Mouse (Mus musculus) embryo, embryonic 11.5 days (tissue): Measurements from ENCODE around the gene Cmtm2b.

Experiments
- DNase-seq: peaks from one replicate; pipeline ENCODE4 v3.0.0-alpha.2; 2012; ENCODE audit warnings: low read depth, low spot score

Gene Cmtm2b

DNA sequence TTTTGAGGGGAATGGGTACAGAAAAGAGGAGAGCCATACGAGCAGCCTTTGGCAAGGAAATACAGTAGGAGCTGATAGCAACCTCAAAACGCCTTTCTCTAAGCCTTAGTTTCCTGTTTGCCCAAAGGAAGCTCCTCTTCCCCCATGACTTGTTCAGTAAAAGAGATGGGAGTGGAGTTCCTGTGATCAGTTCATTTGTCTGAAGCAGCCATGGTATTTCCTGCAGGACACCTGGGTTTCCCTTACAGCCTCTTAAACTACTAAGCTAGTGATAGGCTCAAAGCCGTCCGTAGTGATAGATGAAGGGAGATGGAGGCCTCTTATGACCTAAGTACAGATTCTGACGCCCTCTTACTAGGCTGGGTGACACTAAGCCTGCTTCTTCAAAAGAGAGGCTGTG is 20.4 kb downstream of the Cmtm2b start:
- no peak for DNase-seq

DNA sequence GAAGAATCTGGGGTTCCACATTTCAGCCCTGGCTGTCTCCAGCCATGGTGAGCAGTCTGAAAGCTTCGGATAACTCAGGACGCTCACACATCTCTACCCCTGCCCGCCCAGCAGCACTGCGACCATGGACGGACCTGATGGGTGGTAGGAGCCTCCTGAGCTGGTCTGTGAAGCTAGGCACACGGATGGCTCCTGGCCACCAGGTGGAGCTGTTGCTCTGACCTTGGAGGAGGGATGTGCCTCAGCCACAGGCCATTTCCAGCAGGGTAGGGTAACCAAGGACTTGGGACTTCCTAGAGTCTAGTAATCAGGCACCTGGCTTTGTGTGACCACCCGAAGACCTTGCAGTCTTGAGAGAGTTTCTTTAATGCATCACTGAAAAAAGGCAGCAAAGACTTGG is 21.9 kb downstream of the Cmtm2b start:
- peak; percentile 81 for DNase-seq

DNA sequence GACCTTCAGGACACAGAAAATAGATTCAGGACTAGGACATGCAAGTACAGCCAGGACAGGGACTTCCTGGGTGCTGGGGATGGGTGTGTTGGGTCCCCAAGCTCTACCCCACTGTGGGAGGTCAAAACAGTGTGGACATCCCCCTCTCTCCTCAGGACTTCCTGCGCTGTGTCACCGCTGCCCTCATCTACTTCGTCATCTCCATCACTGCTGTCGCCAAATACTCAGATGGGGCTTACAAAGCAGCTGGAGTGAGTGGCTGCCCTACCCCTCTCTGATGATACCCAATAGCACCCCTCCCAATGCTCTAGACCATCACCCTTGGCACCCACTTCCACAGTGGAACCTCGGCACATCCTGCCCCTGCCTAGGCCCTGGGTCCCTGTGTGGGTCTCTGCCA is 22.6 kb downstream of the Cmtm2b start:
- no peak for DNase-seq

DNA sequence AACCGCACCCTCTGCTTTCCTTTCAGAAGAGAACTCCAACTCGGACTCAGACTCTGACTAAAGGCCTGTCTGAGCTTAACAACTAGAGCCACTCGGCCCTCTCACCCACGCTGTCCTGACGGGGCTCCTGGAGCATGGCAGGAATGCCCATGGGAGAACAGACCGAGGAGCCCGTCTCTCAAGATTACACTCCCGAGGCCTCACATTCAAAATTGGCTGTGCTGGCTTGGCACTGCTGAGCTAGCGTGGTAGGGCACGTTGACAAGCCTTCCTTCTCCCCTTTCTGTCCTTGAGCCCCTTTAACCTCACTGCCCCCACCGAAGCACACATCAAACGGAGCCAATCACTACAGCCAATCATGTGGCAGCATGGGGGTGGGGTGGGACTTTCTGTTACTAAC is 24.7 kb downstream of the Cmtm2b start:
- DNase-seq: no peak

DNA sequence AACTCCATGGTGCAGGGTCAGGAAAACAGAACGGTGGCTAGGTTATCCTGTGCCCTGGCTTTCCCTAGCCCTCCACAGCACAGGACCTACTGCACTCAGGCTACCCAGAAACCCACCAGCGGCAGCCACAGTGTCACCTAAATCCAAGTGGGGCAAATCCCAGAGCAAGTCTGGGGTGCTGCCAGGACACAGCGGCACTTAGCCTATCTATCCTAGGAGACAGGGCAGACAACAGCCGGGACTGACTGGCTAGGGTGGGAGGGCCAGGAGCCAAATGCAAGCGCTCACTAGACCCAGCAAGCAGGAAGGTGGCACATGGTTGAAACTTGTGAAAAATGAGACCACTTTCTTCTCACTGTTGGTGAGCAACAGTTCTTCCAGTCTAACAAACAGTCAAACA is 26.9 kb downstream of the Cmtm2b start:
- no peak for DNase-seq

DNA sequence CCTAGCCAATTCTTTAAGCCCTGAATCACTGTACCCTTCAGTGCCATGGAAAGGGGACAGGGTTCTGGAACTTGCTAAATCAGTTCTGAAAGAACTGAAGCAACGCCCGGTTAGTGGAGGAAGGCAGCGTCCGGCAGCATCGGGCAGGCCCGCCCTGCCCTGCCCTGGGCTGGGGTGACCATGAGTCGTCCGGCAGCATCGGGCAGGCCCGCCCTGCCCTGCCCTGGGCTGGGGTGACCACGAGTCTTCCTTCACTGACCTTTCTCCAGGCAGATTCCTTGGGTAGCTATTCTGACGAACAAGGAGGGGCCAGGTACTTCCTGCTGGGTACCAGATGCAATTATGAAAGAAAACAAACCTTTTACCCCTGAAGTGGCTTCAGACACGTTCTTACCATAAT is 28.0 kb downstream of the Cmtm2b start:
- DNase-seq: no peak

DNA sequence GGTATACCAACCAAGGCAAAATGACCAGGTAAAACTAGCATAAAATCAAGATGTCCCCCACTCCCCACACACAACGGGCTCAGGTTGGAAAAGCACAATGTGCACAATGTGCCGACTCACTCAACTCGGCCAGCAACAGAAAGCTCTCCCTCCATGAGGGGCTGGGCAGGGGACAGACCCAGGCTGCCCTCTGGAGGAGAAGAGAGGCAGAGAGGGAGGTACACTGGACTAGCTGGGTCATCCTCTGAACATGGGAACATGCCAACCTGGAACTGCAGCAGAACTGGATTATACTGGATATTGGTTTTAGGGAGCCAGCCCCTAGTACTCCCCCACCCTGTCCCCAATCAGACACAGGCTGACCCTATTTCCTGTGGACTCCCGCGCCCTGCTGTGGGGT is 31.2 kb downstream of the Cmtm2b start:
- no peak for DNase-seq

DNA sequence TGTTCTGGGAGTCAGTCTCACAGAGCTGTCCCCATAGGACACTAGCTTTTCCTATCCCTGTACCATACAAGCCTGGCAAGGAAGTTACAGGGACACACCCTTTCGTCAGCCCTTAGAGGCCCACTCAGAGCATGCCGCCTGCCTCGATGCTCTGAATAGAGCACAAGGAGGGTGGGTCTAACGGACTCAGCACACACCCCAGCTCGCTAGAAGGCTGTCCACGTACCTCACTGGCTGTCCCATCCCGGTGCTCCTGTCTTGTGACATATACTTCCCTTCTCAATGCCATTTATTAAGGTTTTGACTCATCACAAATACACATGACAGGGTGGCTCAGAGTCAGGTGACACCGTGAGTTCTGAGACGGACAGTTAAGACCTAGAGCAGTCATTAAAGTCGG is 32.5 kb downstream of the Cmtm2b start:
- no peak for DNase-seq

DNA sequence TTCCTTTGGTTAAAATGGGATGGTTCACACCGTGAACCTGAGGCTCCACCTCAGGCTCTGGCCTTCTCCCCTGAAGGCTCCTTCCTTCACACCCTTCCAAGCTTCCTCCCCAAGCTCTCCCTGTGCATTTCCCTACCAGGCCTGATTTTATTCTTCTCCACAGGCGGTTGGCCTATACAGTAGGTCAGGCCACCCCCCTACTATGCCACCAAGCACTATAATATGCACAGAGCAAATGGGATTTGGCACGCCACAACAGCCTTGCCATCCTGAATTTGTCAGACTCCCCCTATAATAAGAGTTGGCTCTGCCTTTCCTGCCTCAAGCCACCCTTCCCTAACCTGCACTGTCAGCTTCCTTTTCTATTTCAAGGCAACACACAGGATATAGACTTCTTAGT is 36.6 kb downstream of the Cmtm2b start:
- no peak for DNase-seq

DNA sequence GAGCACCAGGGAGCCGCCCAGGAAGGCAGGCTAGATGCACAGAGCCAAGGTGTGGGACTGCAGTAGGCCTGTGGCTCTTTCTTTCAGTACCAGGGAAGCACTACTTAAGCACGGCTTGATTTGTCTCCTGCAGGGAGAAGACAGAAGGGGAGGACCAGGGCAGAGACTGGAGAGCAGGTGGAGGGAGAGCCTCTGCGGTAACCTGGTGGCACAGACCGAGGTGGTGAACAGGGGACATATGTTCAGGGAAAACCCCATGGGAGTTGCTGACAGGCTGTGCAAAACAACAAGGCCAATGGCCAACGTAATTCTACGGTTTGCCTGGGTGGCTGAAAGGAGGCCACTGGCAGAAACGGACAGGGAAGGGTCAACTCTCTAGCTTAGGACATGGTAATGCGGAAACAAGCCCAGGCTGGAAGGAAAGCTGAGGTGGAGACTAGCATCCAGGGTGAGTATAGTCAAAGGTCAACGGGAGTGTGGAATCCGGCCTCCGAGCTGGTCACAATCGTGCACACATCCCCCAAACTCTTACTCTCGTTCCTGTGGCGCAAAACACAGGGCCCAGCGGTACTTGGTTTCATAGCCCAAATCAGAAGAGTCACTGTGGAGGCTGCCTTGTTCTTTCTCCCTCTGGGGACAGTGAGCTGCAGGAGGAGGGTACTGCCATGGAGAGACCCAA is 37.9 kb downstream of the Cmtm2b start:
- no peak for DNase-seq

DNA sequence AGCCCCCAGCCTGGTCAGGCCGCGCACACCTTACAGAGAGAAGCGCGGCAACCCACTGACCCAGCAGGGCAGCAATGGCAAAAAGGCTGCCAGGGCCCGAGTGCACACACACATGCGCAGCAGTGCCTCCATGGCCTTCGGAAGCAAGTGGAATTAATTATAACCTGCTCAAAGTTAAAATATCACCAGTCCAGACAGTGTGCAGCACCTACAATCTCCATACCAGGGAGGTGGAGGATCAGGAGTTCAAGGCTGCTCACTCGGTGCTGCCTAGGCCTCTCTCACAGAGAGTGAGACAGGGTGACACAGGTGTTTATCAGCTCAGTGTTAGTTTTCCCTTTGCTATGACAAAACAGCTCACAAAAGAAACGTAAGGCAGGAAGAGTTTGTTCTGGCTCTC is 43.7 kb downstream of the Cmtm2b start:
- no peak for DNase-seq

DNA sequence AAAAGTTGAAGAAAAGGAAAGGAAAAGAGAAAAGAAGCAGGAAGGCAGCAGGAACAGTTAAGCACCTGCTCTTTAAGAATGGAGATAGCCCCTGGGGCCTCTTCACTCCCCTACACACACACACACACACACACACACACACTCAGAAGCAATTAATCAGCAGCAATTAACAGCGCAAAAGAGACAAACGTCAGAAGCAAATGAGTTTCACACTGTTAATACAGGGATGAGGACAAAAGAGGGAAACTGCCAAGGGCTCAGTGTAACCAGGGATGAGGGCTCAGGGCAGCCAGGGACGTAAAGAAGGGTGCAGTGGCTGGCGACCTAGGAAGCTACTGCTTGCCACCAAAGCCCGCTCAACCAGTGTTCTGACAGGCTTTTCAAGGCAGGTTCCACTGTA is 45.4 kb downstream of the Cmtm2b start:
- no peak for DNase-seq

DNA sequence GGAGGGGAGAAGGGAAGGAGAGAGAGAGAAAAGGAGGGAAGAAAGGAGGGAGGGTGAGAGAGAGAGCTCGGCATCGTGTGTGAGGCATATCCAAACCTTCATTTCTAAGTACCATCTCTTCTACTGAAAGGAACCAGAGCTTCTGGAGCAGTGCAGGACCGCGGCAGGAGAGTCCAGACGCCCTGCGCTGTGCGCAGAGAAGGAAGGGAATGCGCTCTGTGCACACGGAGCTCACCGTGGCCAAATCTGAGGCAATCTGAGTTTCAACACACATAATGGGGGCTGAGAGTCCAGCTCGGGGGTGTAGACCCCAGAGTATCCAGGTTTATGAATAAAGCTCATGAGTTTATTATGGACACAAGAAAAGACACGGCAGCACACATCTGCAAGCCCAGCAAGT is 47.6 kb downstream of the Cmtm2b start:
- no peak for DNase-seq

DNA sequence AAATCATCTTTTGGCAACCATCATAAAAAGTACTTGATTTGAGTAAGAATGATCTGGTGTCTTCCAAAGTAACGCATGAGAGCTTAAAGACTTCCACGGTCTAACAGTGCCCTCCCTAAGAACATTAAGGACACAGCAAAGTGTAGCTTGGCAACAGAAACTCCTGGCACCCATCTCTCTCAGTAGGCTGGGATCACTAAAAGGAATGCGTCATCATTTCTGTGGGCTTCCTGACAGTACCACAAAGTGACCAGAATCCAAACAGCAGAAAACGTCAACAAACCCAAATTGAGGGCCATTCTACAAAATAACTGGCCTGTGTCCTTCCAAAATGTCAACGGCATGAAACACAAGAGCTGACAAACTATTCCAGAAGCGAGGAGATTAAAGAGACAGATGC is 48.0 kb downstream of the Cmtm2b start:
- no peak for DNase-seq

DNA sequence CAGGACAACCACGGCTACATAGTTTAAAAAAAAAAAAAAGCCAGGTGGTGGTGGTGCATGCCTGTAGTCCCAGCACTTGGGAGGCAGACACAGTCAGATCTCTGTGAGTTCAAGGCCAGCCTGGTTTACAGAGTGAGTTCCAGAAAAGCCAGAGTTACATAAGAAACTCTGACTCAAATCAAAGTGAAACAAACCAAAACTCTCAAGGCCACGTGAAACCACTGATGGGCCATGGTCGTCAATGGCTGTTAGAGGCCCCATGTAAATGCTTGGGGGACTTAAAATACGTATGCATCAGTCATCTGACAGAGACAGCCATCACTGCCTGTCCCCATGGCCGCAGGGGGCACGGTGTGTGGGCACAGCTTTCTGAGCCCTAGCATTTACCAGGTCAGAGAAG is 49.1 kb downstream of the Cmtm2b start:
- DNase-seq: no peak

DNA sequence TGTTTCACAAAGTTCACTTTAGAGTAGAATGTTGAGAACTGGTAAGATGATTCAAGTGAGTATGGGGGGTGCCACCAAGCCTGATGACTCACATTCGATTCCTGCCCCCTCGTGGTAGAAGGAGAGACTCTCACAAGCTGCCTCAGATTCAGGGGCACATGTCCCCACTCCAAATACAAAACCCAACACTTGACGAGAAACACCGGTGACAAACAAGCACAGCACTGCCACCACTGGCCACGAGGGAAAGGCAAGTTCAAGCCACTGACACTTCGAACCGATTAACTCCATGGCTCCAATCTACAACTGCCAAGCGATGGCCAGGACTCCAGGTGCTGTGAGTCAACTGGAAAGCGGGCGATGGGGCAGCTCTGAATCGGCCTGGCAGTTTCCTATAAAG is 51.7 kb downstream of the Cmtm2b start:
- DNase-seq: no peak

DNA sequence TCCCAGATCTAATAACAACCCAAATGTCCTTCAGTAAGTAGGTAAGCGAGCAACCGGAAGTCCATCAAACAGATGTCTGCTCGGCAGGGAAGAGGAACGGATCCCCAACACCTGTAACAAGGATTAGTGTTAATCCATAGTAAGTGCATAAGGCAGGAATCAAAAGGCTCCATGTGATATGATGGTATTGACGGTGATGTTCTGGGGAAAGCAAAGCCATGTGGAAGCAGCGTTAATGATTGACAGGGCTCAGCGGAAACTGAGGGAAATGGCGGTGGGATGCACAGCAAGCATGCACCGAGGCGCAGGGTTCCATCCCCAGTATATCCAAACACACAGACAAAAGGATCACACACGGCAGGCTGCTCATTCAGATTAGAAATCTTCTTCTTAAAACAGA is 52.2 kb downstream of the Cmtm2b start:
- no peak for DNase-seq

DNA sequence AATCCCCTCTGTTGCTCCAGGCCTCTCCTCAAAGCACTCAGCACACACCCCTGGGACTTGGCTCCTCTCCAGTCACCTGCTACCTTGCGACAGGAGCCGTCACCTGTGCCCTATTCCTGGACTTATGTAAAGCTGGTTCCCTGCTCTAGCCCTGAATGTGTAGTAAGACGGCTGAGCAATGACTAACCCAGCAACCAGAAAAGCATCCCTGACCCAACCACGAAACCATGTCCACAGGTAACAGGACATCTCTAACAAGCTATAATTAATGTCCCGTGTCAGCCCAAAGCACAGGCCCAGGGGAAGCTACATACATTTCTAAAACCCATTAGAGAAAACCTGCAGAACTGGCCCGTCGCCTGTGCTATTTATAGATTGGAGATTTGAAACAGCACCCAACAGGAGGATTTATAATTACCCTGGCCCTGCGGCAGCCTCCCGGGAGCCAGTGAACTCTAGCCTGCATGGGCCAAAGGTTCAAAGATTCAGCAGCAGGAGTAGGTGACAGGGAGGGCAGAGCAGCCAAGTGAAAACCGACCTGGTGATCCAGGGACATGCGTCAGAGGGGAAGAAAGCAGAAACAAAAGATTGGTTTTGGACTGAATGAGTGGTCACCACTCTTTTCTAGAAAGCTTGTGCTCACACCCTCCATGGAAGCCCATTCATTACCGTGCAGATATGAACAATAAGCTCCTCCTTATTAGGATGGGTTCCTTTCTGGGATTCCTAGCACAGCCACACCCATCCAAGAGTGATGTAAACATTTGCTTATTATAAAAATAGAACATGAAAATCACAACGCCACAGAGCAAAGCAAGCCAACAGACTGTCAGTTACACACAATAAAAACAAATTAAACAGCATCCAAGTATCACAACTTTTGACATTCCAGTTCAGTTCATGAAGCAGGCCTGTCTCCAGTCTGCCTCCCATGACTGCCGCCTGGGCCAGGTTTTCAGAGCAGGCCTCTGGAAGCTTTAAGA is 53.1 kb downstream of the Cmtm2b start:
- no peak for DNase-seq

DNA sequence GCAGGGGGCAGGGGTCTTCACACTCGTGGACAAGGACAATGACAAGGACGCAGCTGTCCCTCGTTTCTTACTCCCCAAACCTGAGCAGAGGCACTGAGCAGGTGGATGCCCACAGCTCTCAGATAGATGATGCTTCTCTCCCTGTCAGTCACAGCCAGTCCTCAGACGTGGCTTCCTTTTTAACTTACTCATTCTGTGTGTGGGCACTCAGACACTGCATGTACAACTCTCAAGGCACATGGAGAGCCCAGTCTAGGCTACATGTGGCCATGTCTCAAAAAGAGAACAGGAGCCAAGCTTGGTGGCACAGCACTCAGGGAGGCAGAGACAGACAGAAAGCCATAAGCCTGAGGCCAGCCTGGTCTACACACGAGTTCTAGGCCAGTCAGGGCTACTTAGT is 53.9 kb downstream of the Cmtm2b start:
- DNase-seq: no peak

DNA sequence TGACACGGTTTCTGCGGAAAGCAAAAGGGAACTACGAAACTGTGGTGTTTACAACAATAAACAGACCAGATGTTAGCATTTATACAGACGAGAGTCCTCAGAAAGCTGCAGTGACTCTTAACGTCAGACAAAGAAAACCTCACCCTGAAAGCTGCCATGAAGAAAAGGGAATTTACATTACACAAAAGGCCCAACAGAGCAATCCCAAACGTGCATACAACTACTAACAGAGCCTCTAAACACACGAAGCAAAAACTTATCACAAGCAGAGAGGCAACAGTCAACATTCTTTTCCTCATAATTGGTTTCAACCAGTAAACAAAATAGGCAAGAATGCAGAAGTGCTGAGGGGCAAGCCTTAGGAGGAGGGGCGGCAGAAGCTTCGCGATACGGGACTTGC is 54.6 kb downstream of the Cmtm2b start:
- DNase-seq: no peak

DNA sequence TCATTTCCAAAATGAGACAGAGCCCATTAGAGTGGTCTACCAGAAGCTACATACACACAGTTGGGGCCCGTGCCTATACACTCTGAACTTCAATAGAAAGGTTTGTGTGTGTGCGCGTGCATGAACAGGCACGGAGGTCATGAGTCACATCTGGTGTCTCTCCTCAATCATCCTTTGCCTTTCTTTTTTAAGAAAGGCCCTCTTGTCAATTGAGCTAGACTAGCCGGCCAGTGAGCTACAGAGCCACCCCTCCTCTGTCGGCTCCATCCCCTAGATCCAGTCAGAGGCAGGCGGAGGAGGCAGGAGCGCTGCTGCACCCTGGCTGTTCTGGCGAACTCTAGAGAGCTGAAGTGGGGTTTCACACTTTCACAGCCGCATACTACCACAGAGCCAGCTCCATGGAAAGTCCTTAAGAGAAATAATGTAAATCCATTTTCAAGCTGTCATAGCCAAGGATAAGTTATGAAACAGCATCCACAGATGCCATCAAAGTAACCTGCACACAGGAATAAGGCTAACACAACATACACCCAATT is 57.3 kb downstream of the Cmtm2b start:
- no peak for DNase-seq

DNA sequence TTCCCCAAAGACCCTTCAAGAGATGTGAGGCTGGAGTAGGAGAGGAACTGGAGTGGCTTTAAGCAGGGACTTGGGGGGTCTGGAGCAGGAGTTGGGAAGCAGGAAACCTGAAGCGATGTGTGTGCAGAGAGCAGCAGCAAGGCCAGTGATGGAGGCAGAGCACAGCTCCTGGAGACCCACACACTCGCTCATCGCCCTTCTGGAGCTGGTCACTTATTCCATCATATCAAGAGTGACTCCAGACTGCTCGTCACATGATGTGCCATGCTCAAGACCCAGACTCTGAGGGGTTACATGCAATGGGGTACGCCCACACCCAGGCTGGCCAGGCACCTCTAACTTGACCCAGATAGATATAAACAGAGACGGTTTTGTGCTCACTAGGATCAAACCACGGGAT is 58.2 kb downstream of the Cmtm2b start:
- no peak for DNase-seq
